Mouse (Mus musculus) adrenal gland, postnatal 25 days (tissue): ENCODE data around the gene Gm6034. TPM values are rescaled to one million over a fixed set of nuclear protein-coding genes. Genes with fewer than 3 reads are reported as not detected.
"Not testable (repeated sequence)": the region's sequence is repeated elsewhere in the genome, so short reads cannot be mapped to it uniquely, and the experiment has no call there.

Experiments
- DNase-seq: peaks from one replicate; pipeline ENCODE4 v3.0.0; 2021; ENCODE audit warnings: mixed read lengths
- total RNA-seq: library from RNA; stranded (reverse); gene quantifications from 2 replicates; pipeline ENCODE4 v1.2.3, GENCODE M21; 2021

The Gm6034 gene
- total RNA-seq, 1 experiment from 2014 or later, result not detected

GRCm38 (mm10) chr17:36082519-36083232, 39.9 kb downstream of the Gm6034 start:
- DNase-seq, result not testable (repeated sequence)

- peak; percentile 26 for DNase-seq
These were observed 40.6 kb downstream of the Gm6034 start for GRCm38 (mm10) chr17:36083266-36083869.

DNA sequence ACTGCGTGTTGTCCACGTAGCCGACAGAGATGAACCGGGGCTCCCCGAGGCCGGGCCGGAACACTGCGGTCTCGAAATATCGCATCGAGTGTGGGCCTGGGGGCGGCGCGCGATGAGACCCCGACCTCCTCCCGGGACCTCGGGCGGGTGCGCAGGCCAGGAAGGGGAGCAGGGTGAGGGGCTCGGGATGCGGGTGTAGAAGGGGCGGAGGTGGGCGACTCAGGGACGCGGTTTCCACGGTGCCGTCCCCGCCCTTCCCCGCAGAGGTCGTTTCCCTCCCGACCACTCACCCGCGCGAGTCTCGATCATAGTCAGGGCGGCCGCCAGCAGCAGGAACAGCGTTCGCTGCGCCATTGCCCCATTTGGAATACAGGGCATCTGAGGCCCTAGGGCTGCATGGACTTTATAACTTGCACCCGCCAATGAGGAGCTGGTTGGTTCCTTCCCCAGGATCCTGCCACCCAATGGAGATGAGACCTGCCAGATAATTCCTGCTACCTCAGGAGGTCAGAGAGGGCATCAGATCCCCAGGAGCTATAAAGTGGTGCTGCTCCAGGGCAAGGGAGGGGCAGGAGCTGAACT, 41.2 kb downstream of the Gm6034 start:
- no peak for DNase-seq

DNA sequence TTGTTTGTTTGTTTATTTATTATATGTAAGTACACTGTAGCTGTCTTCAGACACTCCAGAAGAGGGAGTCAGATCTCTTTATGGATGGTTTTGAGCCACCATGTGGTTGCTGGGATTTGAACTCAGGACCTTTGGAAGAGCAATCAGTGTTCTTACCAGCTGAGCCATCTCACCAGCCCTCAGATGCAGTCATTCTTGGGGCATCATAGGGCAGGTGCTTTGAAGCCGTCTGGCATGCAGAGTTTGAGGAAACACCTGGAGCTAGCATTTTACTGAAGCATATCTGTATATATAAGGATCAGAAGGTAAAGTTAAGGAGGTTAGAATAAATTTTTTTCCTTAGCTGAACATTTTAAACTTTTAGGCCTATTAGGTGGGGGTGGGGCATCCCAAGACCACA, 43.2 kb downstream of the Gm6034 start:
- DNase-seq, result not testable (repeated sequence)

DNA sequence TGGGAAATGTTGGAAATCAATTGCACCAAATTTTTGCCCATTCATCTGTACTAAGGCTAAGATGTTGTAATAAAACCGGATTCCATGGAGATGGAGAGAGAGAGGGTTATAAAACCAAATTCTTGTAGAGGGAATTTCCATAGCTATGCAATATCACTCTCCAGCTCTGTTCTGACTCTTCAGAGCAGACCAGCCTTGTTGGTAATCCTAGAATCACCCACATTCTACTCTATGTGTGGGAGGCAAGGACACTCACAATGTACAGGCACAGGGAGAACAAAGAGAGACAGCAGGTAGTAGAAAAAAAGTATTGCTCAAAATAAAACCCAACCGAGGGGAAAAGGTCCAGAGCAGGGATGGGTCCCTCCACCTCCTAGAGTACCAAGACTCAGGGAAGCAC, 49.2 kb downstream of the Gm6034 start:
- not testable (repeated sequence) for DNase-seq

DNA sequence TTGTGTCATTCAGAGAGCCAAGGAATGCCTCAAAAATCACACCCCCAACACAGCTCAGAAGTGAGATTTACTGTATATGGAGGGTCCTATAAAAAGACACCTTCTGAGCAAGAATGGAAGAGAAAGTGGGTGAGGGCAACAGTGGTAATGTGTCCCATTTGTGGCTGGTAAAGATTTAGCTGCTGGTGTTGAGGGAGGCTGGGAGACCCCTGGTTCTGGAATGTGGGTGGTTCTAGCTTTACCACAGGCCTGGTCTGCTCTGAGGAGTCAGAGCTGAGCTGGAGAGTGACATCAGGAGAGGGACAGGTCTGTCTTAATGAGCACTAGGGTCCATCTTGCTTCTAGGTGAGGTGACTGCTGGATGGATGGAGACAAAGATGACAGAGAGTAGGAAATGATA, 49.8 kb downstream of the Gm6034 start:
- DNase-seq, result not testable (repeated sequence)

DNA sequence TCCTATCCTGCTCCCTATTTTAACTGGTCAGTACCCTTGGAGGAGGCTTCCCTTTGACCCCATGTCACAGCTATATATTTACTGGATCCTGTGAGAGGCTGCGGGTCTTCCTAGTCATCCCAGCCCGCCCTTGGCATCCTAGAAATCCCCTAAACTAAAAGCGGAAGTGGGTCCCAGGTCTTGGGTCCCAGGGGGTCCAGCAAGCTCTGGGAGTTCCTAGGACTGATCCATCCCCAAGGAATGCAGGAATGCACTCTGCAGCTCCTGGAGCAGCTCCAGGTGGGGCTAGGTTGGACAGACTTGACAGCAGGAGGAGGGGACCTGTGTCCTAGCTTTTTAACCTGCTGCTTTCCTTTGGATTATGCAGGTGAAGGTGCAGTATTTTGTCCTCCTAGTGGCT, 51.2 kb downstream of the Gm6034 start:
- DNase-seq, result no peak

- DNase-seq, result not testable (repeated sequence)
These were observed 56.8 kb downstream of the Gm6034 start for GRCm38 (mm10) chr17:36099603-36100002.

DNA sequence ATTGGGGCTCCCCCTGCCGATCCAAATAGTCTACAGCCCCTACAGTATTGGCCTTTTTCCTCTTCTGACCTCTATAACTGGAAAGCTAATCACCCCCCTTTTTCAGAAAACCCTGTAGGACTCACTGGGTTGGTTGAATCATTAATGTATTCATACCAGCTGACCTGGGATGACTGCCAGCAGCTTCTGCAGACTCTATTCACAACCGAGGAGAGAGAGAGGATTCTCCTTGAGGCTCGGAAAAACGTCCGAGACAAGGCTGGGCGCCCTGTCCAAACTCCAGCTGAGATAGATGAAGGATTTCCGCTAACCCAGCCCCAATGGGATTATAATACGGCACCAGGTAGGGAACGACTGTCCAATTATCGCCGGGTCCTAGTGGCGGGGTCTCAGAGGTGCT, 59.3 kb downstream of the Gm6034 start:
- not testable (repeated sequence) for DNase-seq

Other genes starting within 250 kb of the Gm6034 start
- gene Ier3, start 221.3 kb upstream of the Gm6034 start, total RNA-seq, result 7.6 and 11.7 TPM in 2 replicates
- 61.0 and 94.1 TPM in 2 replicates for gene Flot1, start 219.7 kb upstream of the Gm6034 start, total RNA-seq
- 192 and 221 TPM in 2 replicates for gene Tubb5, start 204.7 kb upstream of the Gm6034 start, total RNA-seq
- 30.1 and 31.1 TPM in 2 replicates for gene Mdc1, start 201.4 kb upstream of the Gm6034 start, total RNA-seq
- 8.7 and 9.8 TPM in 2 replicates for gene Nrm, start 181.6 kb upstream of the Gm6034 start, total RNA-seq
- 36.5 and 36.8 TPM in 2 replicates for gene Ppp1r18, start 177.4 kb upstream of the Gm6034 start, total RNA-seq
- 51.4 and 53.3 TPM in 2 replicates for gene Dhx16, start 163.1 kb upstream of the Gm6034 start, total RNA-seq
- 41.3 and 56.5 TPM in 2 replicates for gene 2310061I04Rik, start 145.5 kb upstream of the Gm6034 start, total RNA-seq
- gene Atat1, start 132.9 kb upstream of the Gm6034 start, total RNA-seq, result 35.6 and 44.1 TPM in 2 replicates
- 81.8 and 90.3 TPM in 2 replicates for gene Mrps18b, start 126.6 kb upstream of the Gm6034 start, total RNA-seq
- 85.0 and 88.1 TPM in 2 replicates for gene Ppp1r10, start 126.5 kb upstream of the Gm6034 start, total RNA-seq
- 99.5 and 116 TPM in 2 replicates for gene Abcf1, start 73.2 kb upstream of the Gm6034 start, total RNA-seq
- gene Gnl1, start 63.1 kb upstream of the Gm6034 start, total RNA-seq, result 43.9 and 52.5 TPM in 2 replicates
- 26.8 and 27.8 TPM in 2 replicates for gene Prr3, start 62.7 kb upstream of the Gm6034 start, total RNA-seq
- gene H2-T24, start 22.4 kb upstream of the Gm6034 start, total RNA-seq, result 4.6 and 6.4 TPM in 2 replicates
- 30.5 and 46.6 TPM in 2 replicates for gene H2-T23, start 10.1 kb upstream of the Gm6034 start, total RNA-seq
- 21.7 and 29.6 TPM in 2 replicates for gene H2-T22, start 214 bp upstream of the Gm6034 start, total RNA-seq
- 1.6 and 2.2 TPM in 2 replicates for gene Gm11127, start 15.4 kb downstream of the Gm6034 start, total RNA-seq
- 0.58 TPM in 1 of 2 replicates, not detected in the other for gene Gm19684, start 78.7 kb downstream of the Gm6034 start, total RNA-seq
- not detected in 2 replicates for gene Gm7030, start 86.5 kb downstream of the Gm6034 start, total RNA-seq
- not detected in 2 replicates for gene Gm8909, start 125.6 kb downstream of the Gm6034 start, total RNA-seq
- not detected in 2 replicates for gene H2-T3, start 147.3 kb downstream of the Gm6034 start, total RNA-seq
- 47.2 TPM in 2 replicates for gene Rpp21, start 215.1 kb downstream of the Gm6034 start, total RNA-seq
- gene Trim39, start 229.3 kb downstream of the Gm6034 start, total RNA-seq, result 22.5 and 23.0 TPM in 2 replicates
- not detected in 2 replicates for gene H2-M10.2, start 243.5 kb downstream of the Gm6034 start, total RNA-seq